In the genomic region with DNA sequence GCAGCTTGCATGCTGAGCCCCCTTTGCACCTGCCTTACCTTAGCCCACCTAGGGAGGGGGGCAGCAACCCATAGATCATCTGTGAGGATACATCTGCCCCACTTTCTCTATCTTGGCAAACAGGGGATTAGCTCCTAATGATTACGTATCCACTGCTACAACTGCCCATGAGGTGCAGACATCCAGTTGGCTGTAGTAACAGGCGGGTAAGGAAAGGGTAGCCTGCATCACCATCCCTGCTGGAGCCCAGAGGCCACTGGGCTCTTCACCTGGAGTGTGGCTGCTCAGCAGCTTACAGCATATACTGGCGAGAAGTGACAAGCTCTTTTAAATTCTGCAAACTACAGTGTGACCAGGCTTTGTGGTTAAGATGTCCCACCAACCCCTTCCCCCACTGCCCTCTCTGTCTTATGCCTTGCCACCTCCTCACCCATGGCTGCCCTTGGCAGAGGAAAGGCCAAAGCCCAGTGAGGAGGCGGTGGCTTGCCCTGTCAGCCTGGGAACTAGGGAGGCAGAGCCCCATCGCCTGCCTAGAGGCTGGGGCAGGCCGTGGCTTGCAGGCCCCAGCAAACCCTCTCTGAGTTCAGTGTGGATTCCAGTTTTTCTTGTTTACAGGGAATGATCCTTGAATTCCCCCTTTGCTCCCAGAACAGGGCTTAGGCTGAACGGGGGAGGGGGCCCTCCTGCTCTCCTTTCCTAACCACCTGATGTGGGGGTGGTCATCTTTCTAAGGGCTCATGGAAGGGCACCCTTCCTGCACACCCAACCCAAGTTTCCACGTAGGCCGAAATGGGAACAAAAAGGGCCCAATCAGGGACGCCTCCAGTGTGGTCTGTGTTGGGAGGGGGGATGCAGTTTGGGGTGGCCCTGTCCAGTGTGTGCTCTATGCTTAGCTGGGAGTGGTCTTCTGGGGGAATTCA, we compare ENCODE assay signal across 18 mouse cellular contexts. TPM values are rescaled to one million over a fixed set of nuclear protein-coding genes. Genes with fewer than 3 reads are reported as not detected.
A peak's percentile ranks its signal among the peaks of the same experiment; 100 is the strongest.
DNase-seq lines count a peak whose midpoint lies in the region; ATAC-seq and TF ChIP-seq lines count a peak whose summit lies in the region.
"Had no signal": no experiment of that assay in that cellular context is flagged by ENCODE, and none has a peak within 500 bp of the region (broad histone marks: within the 10 kb centered on the region; RNA-seq: fewer than 3 reads in every experiment).

No protein-coding gene starts in this region.

- peaks cover 23% of the 10 kb centered on the region for H3K79me2 ChIP-seq in liver, adult 2 months (ENCODE audit: control insufficient read depth, insufficient read depth, low read length)

- H3K9me3 ChIP-seq in embryonic facial prominence, embryonic 15.5 days (replicated peaks), result no peaks in the 10 kb centered on the region
- H3K9me3 ChIP-seq in liver, embryonic 15.5 days (replicated peaks), result no peaks in the 10 kb centered on the region
- no peaks in the 10 kb centered on the region for H3K9me3 ChIP-seq in forebrain, embryonic 14.5 days (replicated peaks; ENCODE audit: control insufficient read depth, low read length)
- H3K9me3 ChIP-seq: forebrain, embryonic 15.5 days had no signal

- H3K36me3 ChIP-seq in liver, adult 2 months (ENCODE audit: control insufficient read depth, insufficient read depth, low read length), result peaks cover 12% of the 10 kb centered on the region
- no peaks in the 10 kb centered on the region for H3K36me3 ChIP-seq in embryonic facial prominence, embryonic 15.5 days
- H3K36me3 ChIP-seq in liver, embryonic 15.5 days (replicated peaks), result no peaks in the 10 kb centered on the region
- no peaks in the 10 kb centered on the region for H3K36me3 ChIP-seq in forebrain, embryonic 14.5 days (ENCODE audit: control insufficient read depth, insufficient read depth, low read length)
- H3K36me3 ChIP-seq: forebrain, embryonic 15.5 days had no signal

- H3K27me3 ChIP-seq in liver, adult 2 months (ENCODE audit: control insufficient read depth, insufficient read depth, low read length), result no peaks in the 10 kb centered on the region
- H3K27me3 ChIP-seq in embryonic facial prominence, embryonic 15.5 days, result peaks cover 31% of the 10 kb centered on the region
- H3K27me3 ChIP-seq in liver, embryonic 15.5 days, result peaks cover 52% of the 10 kb centered on the region
- peaks cover 50% of the 10 kb centered on the region for H3K27me3 ChIP-seq in forebrain, embryonic 14.5 days (replicated peaks; ENCODE audit: control insufficient read depth, insufficient read depth, low read length)
- H3K27me3 ChIP-seq: CH12.LX had no signal

- H3K4me2 ChIP-seq in embryonic facial prominence, embryonic 15.5 days (replicated peaks), result peak overlapping the region; percentile 96
- peak overlapping the region; percentile 68 for H3K4me2 ChIP-seq in liver, embryonic 15.5 days
- no peak overlapping the region for H3K4me2 ChIP-seq in forebrain, embryonic 14.5 days (ENCODE audit: low read length)
- H3K4me2 ChIP-seq: forebrain, embryonic 15.5 days; heart, embryonic 11.5 days had no signal

- 22% methylated on average over 10 of the region's 10 CpGs for WGBS in liver, adult 2 months
- WGBS in bone marrow, adult 2 months, result 49% methylated on average over 10 of the region's 10 CpGs
- 63% methylated on average over 10 of the region's 10 CpGs for WGBS in embryonic facial prominence, embryonic 15.5 days
- 58% methylated on average over 10 of the region's 10 CpGs for WGBS in liver, embryonic 15.5 days (ENCODE audit: insufficient replicate concordance)
- 56% methylated on average over 10 of the region's 10 CpGs for WGBS in forebrain, embryonic 14.5 days

- peaks cover 23% of the 10 kb centered on the region for H3K4me1 ChIP-seq in liver, adult 2 months (ENCODE audit: control insufficient read depth, insufficient read depth, low read length)
- H3K4me1 ChIP-seq in bone marrow, adult 2 months (ENCODE audit: control insufficient read depth, insufficient read depth, low read length), result peaks cover 6% of the 10 kb centered on the region
- peaks cover 63% of the 10 kb centered on the region for H3K4me1 ChIP-seq in embryonic facial prominence, embryonic 15.5 days
- peaks cover 34% of the 10 kb centered on the region for H3K4me1 ChIP-seq in liver, embryonic 15.5 days (replicated peaks)
- peaks cover 6% of the 10 kb centered on the region for H3K4me1 ChIP-seq in forebrain, embryonic 14.5 days (ENCODE audit: control insufficient read depth, insufficient read depth, low read length)

- no peak for ATAC-seq in embryonic facial prominence, embryonic 15.5 days (ENCODE audit: insufficient number of reproducible peaks, low FRiP score, low TSS enrichment, low read depth)
- no peak for ATAC-seq in liver, embryonic 15.5 days (ENCODE audit: insufficient read depth)
- ATAC-seq in forebrain, embryonic 14.5 days, result no peak
- ATAC-seq: forebrain, embryonic 15.5 days; inflammation-experienced regulatory T-cells, adult 6 months; midbrain, embryonic 16.5 days had no signal

- H3K27ac ChIP-seq in liver, adult 2 months (replicated peaks; ENCODE audit: insufficient read depth, low read depth, low read length), result peak overlapping the region; percentile 94
- no peak overlapping the region for H3K27ac ChIP-seq in bone marrow, adult 2 months (ENCODE audit: control insufficient read depth, insufficient read depth, low read depth, low read length, poor library complexity)
- peak overlapping the region; percentile 59; the same call in 1 of the 2 replicates for H3K27ac ChIP-seq in embryonic facial prominence, embryonic 15.5 days (replicated peaks)
- H3K27ac ChIP-seq in liver, embryonic 15.5 days (replicated peaks), result peak overlapping the region; percentile 41
- no peak overlapping the region for H3K27ac ChIP-seq in forebrain, embryonic 14.5 days (ENCODE audit: low read depth, low read length)
- H3K27ac ChIP-seq: forebrain, embryonic 15.5 days had no signal

- peak; percentile 62 for TF ChIP-seq POLR2A in liver, adult 2 months (IDR thresholded peaks at IDR 0.05; ENCODE audit: extremely low read depth, insufficient read depth, low read length)
- TF ChIP-seq POLR2A in bone marrow, adult 2 months (IDR thresholded peaks at IDR 0.05; ENCODE audit: borderline replicate concordance, control insufficient read depth, low read depth, low read length), result no peak

- TF ChIP-seq CTCF in liver, adult 2 months (IDR thresholded peaks at IDR 0.05; ENCODE audit: low read depth, low read length), result 0 out of 2 replicates have a peak, but pooled peaks have one; percentile 25
- no peak for TF ChIP-seq CTCF in bone marrow, adult 2 months (IDR thresholded peaks at IDR 0.05; ENCODE audit: control insufficient read depth, insufficient read depth, low read length)

- H3K4me3 ChIP-seq in liver, adult 2 months (ENCODE audit: insufficient read depth, low read depth, low read length), result peak overlapping the region; percentile 79
- H3K4me3 ChIP-seq in bone marrow, adult 2 months (replicated peaks; ENCODE audit: control insufficient read depth, low read depth, low read length), result peak overlapping the region; percentile 16
- H3K4me3 ChIP-seq in embryonic facial prominence, embryonic 15.5 days (replicated peaks), result peak overlapping the region; percentile 58
- H3K4me3 ChIP-seq in liver, embryonic 15.5 days (replicated peaks), result peak overlapping the region; percentile 59
- H3K4me3 ChIP-seq in forebrain, embryonic 14.5 days (ENCODE audit: low read depth, low read length), result no peak overlapping the region
- H3K4me3 ChIP-seq: forebrain, embryonic 15.5 days had no signal

- H3K9ac ChIP-seq in liver, adult 2 months (ENCODE audit: low read depth, low read length), result peak overlapping the region; percentile 82
- no peak overlapping the region for H3K9ac ChIP-seq in embryonic facial prominence, embryonic 15.5 days
- no peak overlapping the region for H3K9ac ChIP-seq in liver, embryonic 15.5 days
- no peak overlapping the region for H3K9ac ChIP-seq in forebrain, embryonic 14.5 days (ENCODE audit: low read length)
- H3K9ac ChIP-seq: forebrain, embryonic 15.5 days had no signal

- DNase-seq in liver, adult 2 months (ENCODE audit: extremely low read depth, low read depth, low spot score), result peak; percentile 83
- no peak for DNase-seq in liver
- DNase-seq in gastrocnemius, adult 18-20 months (ENCODE audit: low spot score), result no peak
- no peak for DNase-seq in layer of hippocampus, adult 8-10 months (ENCODE audit: low spot score in 2 of 2)
- DNase-seq in forebrain, embryonic 14.5 days (ENCODE audit: low spot score), result no peak
- DNase-seq: cerebellum, adult 9-11 months; gastrocnemius, postnatal 14 days; heart, postnatal 4 days; lung, postnatal 14 days; thymus, postnatal 36 days had no signal

RNA-seq across cellular contexts. Expression of gene Cebpa, which starts 3.6 kb away (rescaled TPM):
- 177 and 199 TPM in 2 replicates for total RNA-seq in liver, adult 2 months (2014; rRNA removed)
- 349 and 390 TPM in 2 replicates for polyA plus RNA-seq in liver, adult 2 months (2012; rRNA removed)
- 8.9 and 14.2 TPM in 2 replicates for polyA plus RNA-seq in bone marrow, adult 2 months (2011; ENCODE audit: insufficient read depth, insufficient read length, low replicate concordance, missing spikeins)
- polyA plus RNA-seq in embryonic facial prominence, embryonic 15.5 days (2015; fragmentation: Nextera tagmentation; extraction: Ambion mirVana), result 16.6 and 18.7 TPM in 2 replicates
- 11.0 and 13.8 TPM in 2 replicates for polyA plus RNA-seq in liver, embryonic 15.5 days (2015; fragmentation: Nextera tagmentation; extraction: Ambion mirVana)
- total RNA-seq in gastrocnemius, adult 18-20 months (2021), result 1 to 10 TPM; 3.6 to 6.7 TPM
- 10 to 100 TPM; 15.4 to 55.7 (median 30.3) TPM for total RNA-seq in layer of hippocampus, adult 8-10 months (2022)
- 0.38 and 0.62 TPM in 2 replicates for polyA plus RNA-seq in forebrain, embryonic 14.5 days (2014; fragmentation: Nextera tagmentation; extraction: Ambion mirVana)
- total RNA-seq: CH12.LX had no signal

Comparison
In these comparisons a context has a peak if more than half of its experiments do, and no peak if none do; other contexts are left out.
1. RNA of gene Cebpa, which starts 3.6 kb away (polyA plus RNA-seq): 349 to 390 TPM in liver, adult 2 months; 16.6 to 18.7 TPM in embryonic facial prominence, embryonic 15.5 days, 8.9 to 14.2 TPM in bone marrow, adult 2 months, 11.0 to 13.8 TPM in liver, embryonic 15.5 days and 0.38 to 0.62 TPM in forebrain, embryonic 14.5 days; every median in the first group is over 10 times any median in the second.
2. H3K27ac ChIP-seq: peak in liver, adult 2 months (single experiment), embryonic facial prominence, embryonic 15.5 days (single experiment) and liver, embryonic 15.5 days (single experiment); none in bone marrow, adult 2 months (single experiment) and forebrain, embryonic 14.5 days (single experiment).